Mouse (Mus musculus) left cerebral cortex, postnatal 14 days (tissue): ENCODE measurements around the gene Harbi1. TPM values are rescaled to one million over a fixed set of nuclear protein-coding genes. Genes with fewer than 3 reads are reported as not detected.
"Not testable (repeated sequence)": the region's sequence is repeated elsewhere in the genome, so short reads cannot be mapped to it uniquely, and the experiment has no call there.

Experiments
- DNase-seq, 2 experiments: peaks; one replicate each; pipeline ENCODE4 v3.0.0; 2021 to 2022; ENCODE audit warnings: low spot score in 2 of 2, mixed read lengths in 1 of 2
- intact Hi-C: fragments of 180-260 bp; cut with DNase I; formaldehyde crosslinking; loops from one replicate; pipeline ENCODE4 v1.15.1; 2025
- total RNA-seq, 2 experiments: library from RNA; stranded (reverse); gene quantifications; 2 replicates each; pipeline ENCODE4 v1.2.3; 2021

The Harbi1 gene
- total RNA-seq, 2 experiments from 2014 or later, result 6.5 to 8.3 TPM

- intact Hi-C loops, result no loop called here
- no peak for DNase-seq
Measured at GRCm38 (mm10) chr2:91706456-91706855, 4.2 kb upstream of the Harbi1 start.

GRCm38 (mm10) chr2:91708361-91708760 lies 2.3 kb upstream of the Harbi1 start:
- intact Hi-C loops, result no loop called here
- no peak for DNase-seq

DNA sequence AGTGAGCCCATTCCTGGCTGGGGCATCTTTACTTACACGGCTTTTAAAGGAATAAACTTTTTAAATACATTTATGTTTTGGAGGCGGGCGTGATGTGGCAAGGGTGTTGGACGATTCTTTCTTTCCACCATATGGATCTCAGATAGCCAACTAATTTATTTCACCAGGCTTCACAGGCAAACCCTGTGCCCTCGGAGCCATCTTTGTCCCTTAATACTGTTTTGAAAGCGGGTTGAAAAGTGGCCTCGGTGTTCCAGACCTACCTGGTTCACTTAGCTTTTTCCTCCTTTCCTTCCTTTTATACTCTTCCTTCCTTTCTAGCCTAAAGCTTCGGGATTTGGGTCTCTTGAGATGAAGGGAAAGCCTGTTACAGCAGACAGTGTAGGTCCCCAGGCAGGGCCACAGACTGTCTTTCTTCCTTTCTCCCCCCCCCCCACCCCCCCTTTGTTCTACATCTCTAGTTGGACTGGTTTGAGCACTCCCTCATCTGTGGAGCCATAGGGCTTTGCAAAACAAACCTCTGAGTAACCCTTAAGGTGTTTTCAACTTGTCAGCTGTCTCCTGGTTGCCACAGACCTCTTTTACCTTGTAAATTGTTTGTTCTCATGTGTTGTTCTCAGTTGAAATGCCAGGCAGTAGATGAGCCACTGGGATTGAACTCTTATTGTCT lies 739 bp downstream of the Harbi1 start:
- intact Hi-C loops, result no loop called here
- no peak for DNase-seq

GRCm38 (mm10) chr2:91714921-91715320 lies 4.3 kb downstream of the Harbi1 start:
- intact Hi-C loops, result no loop called here
- DNase-seq, result no peak

DNA sequence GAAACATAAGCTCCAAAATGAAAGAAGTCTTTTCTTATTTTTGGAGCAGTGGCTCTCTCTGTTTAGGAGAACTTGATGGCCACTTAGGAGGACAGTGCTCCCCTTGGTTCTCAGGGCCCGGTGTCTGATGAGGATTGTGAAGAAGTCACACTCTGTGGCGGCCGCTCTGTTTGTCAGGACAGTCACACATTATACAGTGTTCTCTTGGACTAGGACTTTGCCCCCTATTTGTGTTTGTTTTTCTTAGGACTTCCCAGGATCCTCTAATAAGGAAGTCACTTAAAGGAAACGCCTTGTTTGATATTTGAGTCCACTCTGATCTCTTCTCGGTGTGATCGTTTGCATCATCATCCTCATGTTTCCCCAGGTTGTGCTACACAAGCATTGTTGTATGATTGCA lies 7.6 kb downstream of the Harbi1 start:
- DNase-seq, result no peak
- intact Hi-C loops, result no loop called here

GRCm38 (mm10) chr2:91723382-91723781 lies 12.7 kb downstream of the Harbi1 start:
- intact Hi-C loops, result no loop called here
- DNase-seq, result no peak

GRCm38 (mm10) chr2:91723951-91724350 lies 13.3 kb downstream of the Harbi1 start:
- no peak for DNase-seq

DNA sequence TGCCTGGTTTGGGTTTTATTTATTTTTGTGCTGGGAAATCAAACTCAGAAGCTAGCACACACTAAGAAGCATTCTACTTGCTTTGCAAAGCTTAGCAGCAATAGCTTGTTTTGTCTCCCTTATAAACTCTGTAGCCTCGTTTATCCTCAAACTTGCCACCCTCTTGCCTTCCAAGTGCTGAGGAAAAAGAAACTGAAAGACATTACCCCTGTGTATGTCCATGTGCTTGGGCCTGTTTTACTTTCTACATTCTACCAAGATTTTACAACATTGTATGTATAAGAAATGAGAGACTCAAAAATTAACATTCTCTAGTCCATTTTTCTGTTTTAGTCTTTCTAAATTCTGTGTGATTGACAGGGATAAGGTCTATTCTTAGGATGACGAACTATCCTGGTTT lies 14.1 kb downstream of the Harbi1 start:
- DNase-seq, result no peak
- intact Hi-C loops, result no loop called here

More at GRCm38 (mm10) chr2:91723951-91724350, 13.3 kb downstream of the Harbi1 start:
- intact Hi-C loops, result no loop called here

GRCm38 (mm10) chr2:91725476-91725875 lies 14.8 kb downstream of the Harbi1 start:
- intact Hi-C loops, DNase-seq: not testable (repeated sequence)

- no peak for DNase-seq
- intact Hi-C loops, result no loop called here
Measured at GRCm38 (mm10) chr2:91727011-91727410, 16.4 kb downstream of the Harbi1 start.

- intact Hi-C loops, result no loop called here
Measured at GRCm38 (mm10) chr2:91729571-91729970, 18.9 kb downstream of the Harbi1 start.

DNA sequence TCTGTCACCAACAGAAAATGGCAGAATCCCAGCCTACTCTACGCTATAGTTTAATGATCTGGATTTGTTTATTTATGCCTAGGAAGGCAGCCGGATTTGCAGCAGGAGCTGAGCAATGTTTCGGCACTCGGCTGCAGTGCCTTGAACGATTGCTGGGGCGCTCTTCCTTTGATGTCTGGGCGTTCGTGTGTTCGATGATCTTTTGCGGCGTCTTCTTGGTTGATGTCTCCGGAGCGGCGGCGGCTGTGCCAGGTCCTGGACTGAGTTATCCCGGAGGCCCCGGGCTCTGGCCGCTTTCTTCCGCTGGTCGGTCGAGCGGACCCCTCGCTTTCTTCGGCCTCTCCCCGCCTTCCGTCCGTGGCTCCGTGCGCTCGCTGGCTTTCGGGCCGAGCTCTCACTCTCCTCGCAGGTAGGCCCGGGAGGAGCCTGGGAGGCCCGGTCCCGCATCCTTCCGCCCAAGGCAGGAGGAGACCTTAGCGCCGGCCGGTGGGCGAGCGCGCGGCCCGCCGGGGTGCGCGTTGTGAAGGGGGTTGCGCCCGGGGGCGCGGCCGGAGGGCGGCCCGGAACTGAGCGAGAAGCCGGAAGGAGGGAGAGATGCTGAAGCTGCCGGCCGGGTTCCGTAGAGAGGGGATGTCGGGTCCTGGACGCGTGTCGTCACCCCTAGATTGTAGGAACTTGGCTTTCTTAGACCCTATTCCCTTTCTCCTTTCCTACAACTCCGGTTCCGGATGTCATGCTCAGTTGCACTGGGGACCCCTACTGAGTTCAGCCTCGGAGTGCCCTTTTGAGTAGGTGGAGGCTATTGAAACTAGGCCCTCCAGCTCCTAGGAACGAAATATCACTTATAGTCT lies 19.5 kb downstream of the Harbi1 start, which contains the start of gene Ambra1:
Ambra1 (plus strand) TSS at position 164 of the 851 bp plus-strand sequence.
- peak; percentile 88 to 94 for DNase-seq
- intact Hi-C loops, result no loop called here

More at GRCm38 (mm10) chr2:91729571-91729970, 18.9 kb downstream of the Harbi1 start:
- DNase-seq, result no peak

- DNase-seq, result no peak
- intact Hi-C loops, result no loop called here
Measured at GRCm38 (mm10) chr2:91735221-91735620, 24.6 kb downstream of the Harbi1 start.

GRCm38 (mm10) chr2:91739586-91739985 lies 28.9 kb downstream of the Harbi1 start:
- intact Hi-C loops, result no loop called here
- no peak for DNase-seq

GRCm38 (mm10) chr2:91744686-91745085 lies 34.0 kb downstream of the Harbi1 start:
- intact Hi-C loops, result no loop called here
- DNase-seq, result no peak

DNA sequence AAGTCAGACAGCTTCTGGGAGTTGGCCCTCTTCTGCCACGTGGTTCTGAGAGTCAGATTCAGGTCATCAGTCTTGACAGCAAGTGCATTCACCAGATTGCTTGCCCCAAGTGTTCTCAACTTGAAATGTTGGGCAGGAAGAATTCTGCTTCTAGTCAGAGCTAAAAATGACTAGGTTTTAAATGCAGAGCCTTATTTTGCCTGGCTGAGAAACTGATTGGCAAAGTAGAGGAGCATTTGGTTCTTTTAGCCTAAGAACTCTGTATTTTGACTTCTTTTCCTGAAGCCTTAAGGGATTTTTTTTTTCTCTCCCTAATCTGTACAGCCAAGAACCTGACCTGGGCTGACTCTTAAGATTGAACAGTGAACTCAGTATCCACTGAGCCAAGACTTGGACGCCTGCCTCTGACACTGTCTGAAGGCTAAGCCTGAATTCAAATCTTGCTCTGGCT lies 39.2 kb downstream of the Harbi1 start:
- peak in 1 of 2 experiments; percentile 19 for DNase-seq
- intact Hi-C loops, result no loop called here

Other genes starting within 250 kb of the Harbi1 start
- 100 to 1,000 TPM; 119 to 124 TPM for gene Ckap5, start 184.1 kb upstream of the Harbi1 start, total RNA-seq
- gene F2, start 74.4 kb upstream of the Harbi1 start, total RNA-seq, result under 1 TPM in 1 of 2 experiments, not detected in 1; 0.18 TPM
- gene Zfp408, start 61.1 kb upstream of the Harbi1 start, total RNA-seq, result 10 to 100 TPM; 11.1 to 13.3 TPM
- gene Arhgap1, start 61.0 kb upstream of the Harbi1 start, total RNA-seq, result 10 to 100 TPM; 80.3 to 88.9 TPM
- 10 to 100 TPM; 73.5 to 74.6 TPM for gene Atg13, start 276 bp upstream of the Harbi1 start, total RNA-seq
- gene Ambra1, start 19.3 kb downstream of the Harbi1 start, total RNA-seq, result 10 to 100 TPM; 51.9 to 54.3 TPM
- gene Chrm4, start 216.4 kb downstream of the Harbi1 start, total RNA-seq, result 10 to 100 TPM; 37.3 to 42.0 TPM
- 10 to 100 TPM; 24.9 to 26.3 TPM for gene Mdk, start 221.4 kb downstream of the Harbi1 start, total RNA-seq
- gene Gm9821, start 234.9 kb downstream of the Harbi1 start, total RNA-seq, result not detected